Mouse (Mus musculus) ES-Bruce4 (cell line): Measurements from ENCODE around the gene Matn1.

ENCODE experiments used
- CTCF ChIP-seq: IDR thresholded peaks from one replicate; pipeline ENCODE4 v1.8.1; 2011; ENCODE audit warnings: low read depth, low read length
- POLR2A ChIP-seq: IDR thresholded peaks from one replicate; pipeline ENCODE4 v1.8.1; 2011; ENCODE audit warnings: low read length; ENCODE audit not compliant: insufficient read depth

DNA sequence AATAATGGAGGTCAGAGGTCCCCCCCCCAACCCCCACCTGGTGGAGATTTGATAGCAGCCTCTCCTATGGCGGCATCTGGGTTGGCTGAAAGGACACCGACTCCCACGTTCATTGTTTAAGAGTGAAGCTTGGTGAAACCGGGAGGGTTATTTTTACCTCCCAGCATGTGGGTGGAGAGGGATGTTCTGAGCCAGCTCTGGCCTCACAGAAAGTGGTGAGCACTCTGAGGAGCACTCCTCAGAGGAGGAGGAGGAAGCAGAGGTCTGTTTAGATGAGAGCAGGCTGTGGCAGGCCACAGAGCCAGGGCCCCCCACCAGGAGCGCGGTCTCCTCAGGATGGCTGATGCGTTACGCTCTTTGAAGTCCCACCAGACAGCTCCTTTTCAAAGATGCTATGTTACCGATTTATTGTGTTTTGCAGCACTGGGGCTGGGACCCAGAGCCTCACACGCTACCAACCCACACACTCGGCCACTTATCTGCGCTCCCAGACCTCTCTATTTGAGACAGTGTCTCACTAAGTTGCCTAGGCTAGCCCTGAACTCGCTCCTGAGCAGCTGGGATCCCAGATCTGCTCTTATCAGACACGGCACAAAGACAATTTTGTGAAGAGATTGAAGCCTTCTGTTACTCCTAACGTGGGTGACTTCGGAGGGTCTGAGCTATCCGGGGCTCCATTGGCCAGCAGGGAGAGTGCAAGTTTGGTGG lies 34.9 kb upstream of the Matn1 start:
- TF ChIP-seq CTCF (no peak), POLR2A (no peak)
